Mouse (Mus musculus) liver, adult 2 months (tissue): Measurements from ENCODE around the gene Psma1.

ENCODE experiments used
- CTCF ChIP-seq: fragments of 200-500 bp; IDR thresholded peaks from 2 replicates; pipeline ENCODE4 v1.5.1; 2011; ENCODE audit warnings: low read depth, low read length, control low read depth
- POLR2A ChIP-seq: fragments of 200-500 bp; IDR thresholded peaks from 2 replicates; pipeline ENCODE4 v1.6.1; 2011; ENCODE audit warnings: low read length, control low read depth; ENCODE audit not compliant: insufficient read depth; ENCODE audit errors: extremely low read depth

GRCm38 (mm10) chr7:114284296-114284910, 8.5 kb upstream of the Psma1 start:
- TF ChIP-seq CTCF (no peak), POLR2A (no peak)
